Mouse (Mus musculus): Measurements from ENCODE around the gene Rtn4. TPM values are rescaled to one million over a fixed set of nuclear protein-coding genes. Genes with fewer than 3 reads are reported as not detected.

Rtn4 gene
- polyA plus RNA-seq (2021; fragmentation: Nextera tagmentation): 48.0 and 52.7 TPM in 2 replicates
- long read RNA-seq, experiment 1, transcript Rtn4-201 (7 exons, 1,773 nt): major isoform, 15 of 85 reads
- long read RNA-seq, experiment 1, partial matches to known transcripts: 40 of 85 reads
- long read RNA-seq, experiment 1, other reads (novel, unspliced or antisense): 30 of 85 reads
- long read RNA-seq, experiment 2, full-length matches to known transcripts: 305 of 412 reads
- long read RNA-seq, experiment 2, partial matches to known transcripts: 97 of 412 reads
- long read RNA-seq, experiment 2, other reads (novel, unspliced or antisense): 10 of 412 reads

GRCm38 (mm10) chr11:29692683-29693272, at the start of gene Rtn4:
Gene Rtn4 (plus strand): TSS chr11:29692947.

Other genes starting within 250 kb of the Rtn4 start
- gene Prorsd1, start 177.9 kb upstream of the Rtn4 start, polyA plus RNA-seq (2021; fragmentation: Nextera tagmentation): 12.2 and 14.4 TPM in 2 replicates
- gene Mtif2, start 166.5 kb upstream of the Rtn4 start, polyA plus RNA-seq (2021; fragmentation: Nextera tagmentation): 14.7 and 16.2 TPM in 2 replicates
- not detected in 2 replicates for gene Clhc1, start 145.0 kb upstream of the Rtn4 start, polyA plus RNA-seq (2021; fragmentation: Nextera tagmentation)
- gene Rps27a, start 144.8 kb upstream of the Rtn4 start, polyA plus RNA-seq (2021; fragmentation: Nextera tagmentation): 1,536 and 1,667 TPM in 2 replicates
- gene 4931440F15Rik, start 132.7 kb downstream of the Rtn4 start, polyA plus RNA-seq (2021; fragmentation: Nextera tagmentation): 0.39 and 0.43 TPM in 2 replicates